Mouse (Mus musculus): ENCODE measurements at regions not wholly inside any gene's neighbourhood (a gene's known extent, or its start where the extent isn't known, plus 50 kb on each side); places are given as distances from the start of the nearest gene placed in this dataset.
A peak's percentile ranks its signal among the peaks of the same experiment; 100 is the strongest.

- Histone ChIP-seq H3K4me2 (ENCODE audit: low read depth, low read length, poor library complexity, severe bottlenecking) (no peak overlapping the region), H3K27ac (ENCODE audit: low read depth, low read length) (no peak overlapping the region), H3K9me3 (ENCODE audit: low read length) (no peaks in the 10 kb centered on the region), H3K36me3 (ENCODE audit: insufficient read depth, low read length) (no peaks in the 10 kb centered on the region), H3K4me3 (ENCODE audit: low read depth, low read length) (no peak overlapping the region), H3K9ac (replicated peaks; ENCODE audit: low read length, poor library complexity, severe bottlenecking) (no peak overlapping the region), H3K4me1 (ENCODE audit: insufficient read depth, low read length) (no peaks in the 10 kb centered on the region), H3K27me3 (ENCODE audit: insufficient read depth, low read length) (no peaks in the 10 kb centered on the region)
- WGBS = 62% methylated on average over 6 of the region's 6 CpGs
- ATAC-seq (ENCODE audit: low FRiP score) (no peak), DNase-seq (ENCODE audit: low spot score) (no peak)
- TF ChIP-seq CTCF (IDR thresholded peaks at IDR 0.05) = no peak
Measured at GRCm38 (mm10) chr16:63224608-63225007, 370.5 kb downstream of the Pros1 start.

- ATAC-seq (ENCODE audit: low FRiP score) = no peak
- Histone ChIP-seq H3K4me2 (ENCODE audit: low read depth, low read length, poor library complexity, severe bottlenecking) (no peak overlapping the region), H3K4me1 (ENCODE audit: insufficient read depth, low read length) (no peaks in the 10 kb centered on the region), H3K9ac (replicated peaks; ENCODE audit: low read length, poor library complexity, severe bottlenecking) (no peak overlapping the region), H3K4me3 (ENCODE audit: low read depth, low read length) (no peak overlapping the region), H3K27ac (ENCODE audit: low read depth, low read length) (no peak overlapping the region), H3K27me3 (ENCODE audit: insufficient read depth, low read length) (no peaks in the 10 kb centered on the region), H3K9me3 (ENCODE audit: low read length) (no peaks in the 10 kb centered on the region), H3K36me3 (ENCODE audit: insufficient read depth, low read length) (no peaks in the 10 kb centered on the region)
- DNase-seq (ENCODE audit: low spot score) = no peak
- no peak for TF ChIP-seq CTCF (IDR thresholded peaks at IDR 0.05)
- 79% methylated on average over 8 of the region's 8 CpGs for WGBS
Measured at GRCm38 (mm10) chr16:63225097-63225496, 371.0 kb downstream of the Pros1 start.

- DNase-seq (ENCODE audit: low spot score) (peak; percentile 17), ATAC-seq (ENCODE audit: low FRiP score) (no peak)
- no peaks in the 10 kb centered on the region for H3K4me1 ChIP-seq (ENCODE audit: insufficient read depth, low read length)
- no peak overlapping the region for H3K4me3 ChIP-seq (ENCODE audit: low read depth, low read length)
- no peaks in the 10 kb centered on the region for H3K9me3 ChIP-seq (ENCODE audit: low read length)
- WGBS = 41% methylated on average over 1 of the region's 1 CpGs
- no peak overlapping the region for H3K9ac ChIP-seq (replicated peaks; ENCODE audit: low read length, poor library complexity, severe bottlenecking)
- peak; percentile 46 for TF ChIP-seq CTCF (IDR thresholded peaks at IDR 0.05)
- no peak overlapping the region for H3K4me2 ChIP-seq (ENCODE audit: low read depth, low read length, poor library complexity, severe bottlenecking)
- no peaks in the 10 kb centered on the region for H3K36me3 ChIP-seq (ENCODE audit: insufficient read depth, low read length)
- no peak overlapping the region for H3K27ac ChIP-seq (ENCODE audit: low read depth, low read length)
- no peaks in the 10 kb centered on the region for H3K27me3 ChIP-seq (ENCODE audit: insufficient read depth, low read length)
Measured at GRCm38 (mm10) chr16:63229135-63229534, 375.0 kb downstream of the Pros1 start.

- no peaks in the 10 kb centered on the region for H3K36me3 ChIP-seq (ENCODE audit: insufficient read depth, low read length)
- H3K9ac ChIP-seq (replicated peaks; ENCODE audit: low read length, poor library complexity, severe bottlenecking) = no peak overlapping the region
- 68% methylated on average over 3 of the region's 3 CpGs for WGBS
- ATAC-seq (ENCODE audit: low FRiP score) (no peak), DNase-seq (ENCODE audit: low spot score) (no peak)
- H3K4me1 ChIP-seq (ENCODE audit: insufficient read depth, low read length) = no peaks in the 10 kb centered on the region
- TF ChIP-seq CTCF (IDR thresholded peaks at IDR 0.05) = no peak
- no peaks in the 10 kb centered on the region for H3K27me3 ChIP-seq (ENCODE audit: insufficient read depth, low read length)
- H3K4me2 ChIP-seq (ENCODE audit: low read depth, low read length, poor library complexity, severe bottlenecking) = no peak overlapping the region
- H3K27ac ChIP-seq (ENCODE audit: low read depth, low read length) = no peak overlapping the region
- no peaks in the 10 kb centered on the region for H3K9me3 ChIP-seq (ENCODE audit: low read length)
- H3K4me3 ChIP-seq (ENCODE audit: low read depth, low read length) = no peak overlapping the region
Measured at GRCm38 (mm10) chr16:63229567-63229966, 375.5 kb downstream of the Pros1 start.

GRCm38 (mm10) chr16:63270173-63270572 lies 416.1 kb downstream of the Pros1 start:
- ATAC-seq (ENCODE audit: low FRiP score) (no peak), DNase-seq (ENCODE audit: low spot score) (peak; percentile 17)
- no peak overlapping the region for H3K9ac ChIP-seq (replicated peaks; ENCODE audit: low read length, poor library complexity, severe bottlenecking)
- H3K4me1 ChIP-seq (ENCODE audit: insufficient read depth, low read length) = no peaks in the 10 kb centered on the region
- no peak for TF ChIP-seq CTCF (IDR thresholded peaks at IDR 0.05)
- H3K9me3 ChIP-seq (ENCODE audit: low read length) = no peaks in the 10 kb centered on the region
- H3K4me3 ChIP-seq (ENCODE audit: low read depth, low read length) = no peak overlapping the region
- no peaks in the 10 kb centered on the region for H3K27me3 ChIP-seq (ENCODE audit: insufficient read depth, low read length)
- no peaks in the 10 kb centered on the region for H3K36me3 ChIP-seq (ENCODE audit: insufficient read depth, low read length)
- H3K27ac ChIP-seq (ENCODE audit: low read depth, low read length) = no peak overlapping the region
- WGBS = 30% methylated on average over 5 of the region's 5 CpGs
- no peak overlapping the region for H3K4me2 ChIP-seq (ENCODE audit: low read depth, low read length, poor library complexity, severe bottlenecking)

GRCm38 (mm10) chr16:63277556-63277955 lies 423.4 kb downstream of the Pros1 start:
- Histone ChIP-seq H3K4me2 (ENCODE audit: low read depth, low read length, poor library complexity, severe bottlenecking) (no peak overlapping the region), H3K9ac (replicated peaks; ENCODE audit: low read length, poor library complexity, severe bottlenecking) (no peak overlapping the region), H3K4me1 (ENCODE audit: insufficient read depth, low read length) (no peaks in the 10 kb centered on the region), H3K27me3 (ENCODE audit: insufficient read depth, low read length) (no peaks in the 10 kb centered on the region), H3K36me3 (ENCODE audit: insufficient read depth, low read length) (no peaks in the 10 kb centered on the region), H3K27ac (ENCODE audit: low read depth, low read length) (no peak overlapping the region), H3K4me3 (ENCODE audit: low read depth, low read length) (no peak overlapping the region), H3K9me3 (ENCODE audit: low read length) (no peaks in the 10 kb centered on the region)
- no peak for DNase-seq (ENCODE audit: low spot score)
- no peak for TF ChIP-seq CTCF (IDR thresholded peaks at IDR 0.05)
- WGBS = 41% methylated on average over 1 of the region's 1 CpGs
- no peak for ATAC-seq (ENCODE audit: low FRiP score)

Data from midbrain, postnatal 0 days (tissue).